Mouse (Mus musculus): ENCODE results near the gene B4galt5. TPM values are rescaled to one million over a fixed set of nuclear protein-coding genes. Genes with fewer than 3 reads are reported as not detected.
A peak's percentile ranks its signal among the peaks of the same experiment; 100 is the strongest.

B4galt5 gene
- polyA plus RNA-seq, 1 experiment from 2014 or later = 24.2 TPM

- H3K36me3 ChIP-seq (ENCODE audit: control insufficient read depth, insufficient read depth, low read length) = no peaks in the 10 kb centered on the region
- no peak for ATAC-seq (ENCODE audit: insufficient number of reproducible peaks, insufficient read depth, low FRiP score, low read depth)
- H3K4me2 ChIP-seq (ENCODE audit: low read length) = no peak overlapping the region
- H3K4me1 ChIP-seq (ENCODE audit: control insufficient read depth in 2 of 2, insufficient read depth in 2 of 2, low read length in 2 of 2) = peaks cover 22 to 56% of the 10 kb centered on the region in 2 experiments
- 78% methylated on average over 7 of the region's 7 CpGs for WGBS
- no peak overlapping the region for H3K9ac ChIP-seq (ENCODE audit: low read length)
- H3K9me3 ChIP-seq (ENCODE audit: control insufficient read depth, low read length) = no peaks in the 10 kb centered on the region
- H3K27me3 ChIP-seq (ENCODE audit: control insufficient read depth, insufficient read depth, low read length) = no peaks in the 10 kb centered on the region
- H3K4me3 ChIP-seq (ENCODE audit: control insufficient read depth in 1 of 2, insufficient read depth in 1 of 2, low read depth in 1 of 2, low read length in 2 of 2) = no peak overlapping the region
- no peak overlapping the region for H3K27ac ChIP-seq (replicated peaks in 1 of 2; ENCODE audit: control insufficient read depth in 1 of 2, insufficient read depth in 1 of 2, low read depth in 2 of 2, low read length in 2 of 2)
These were observed 16.5 kb downstream of the B4galt5 start for GRCm38 (mm10) chr2:167332336-167332987.

- H3K27me3 ChIP-seq (ENCODE audit: control insufficient read depth, insufficient read depth, low read length) = no peaks in the 10 kb centered on the region
- no peak overlapping the region for H3K4me2 ChIP-seq (ENCODE audit: low read length)
- H3K4me3 ChIP-seq (ENCODE audit: control insufficient read depth in 1 of 2, insufficient read depth in 1 of 2, low read depth in 1 of 2, low read length in 2 of 2) = no peak overlapping the region
- no peak overlapping the region for H3K9ac ChIP-seq (ENCODE audit: low read length)
- 0 out of 4 replicates have a peak overlapping the region, but pooled peaks of 1 of the 2 experiments have one; percentile 11 for H3K27ac ChIP-seq (replicated peaks in 1 of 2; ENCODE audit: control insufficient read depth in 1 of 2, insufficient read depth in 1 of 2, low read depth in 2 of 2, low read length in 2 of 2)
- H3K4me1 ChIP-seq (ENCODE audit: control insufficient read depth in 2 of 2, insufficient read depth in 2 of 2, low read length in 2 of 2) = peaks cover 16 to 46% of the 10 kb centered on the region in 2 experiments
- H3K9me3 ChIP-seq (ENCODE audit: control insufficient read depth, low read length) = no peaks in the 10 kb centered on the region
- ATAC-seq (ENCODE audit: insufficient number of reproducible peaks, insufficient read depth, low FRiP score, low read depth) = no peak
- no peaks in the 10 kb centered on the region for H3K36me3 ChIP-seq (ENCODE audit: control insufficient read depth, insufficient read depth, low read length)
- under 1% methylated on average over 5 of the region's 5 CpGs for WGBS
These were observed 17.5 kb downstream of the B4galt5 start for GRCm38 (mm10) chr2:167331432-167331921.

GRCm38 (mm10) chr2:167330581-167330980, 18.4 kb downstream of the B4galt5 start:
- no peak for ATAC-seq (ENCODE audit: insufficient number of reproducible peaks, insufficient read depth, low FRiP score, low read depth)
- WGBS = 88% methylated on average over 5 of the region's 5 CpGs
- Histone ChIP-seq H3K4me1 (ENCODE audit: control insufficient read depth in 2 of 2, insufficient read depth in 2 of 2, low read length in 2 of 2) (peaks cover 14 to 38% of the 10 kb centered on the region in 2 experiments), H3K9me3 (ENCODE audit: control insufficient read depth, low read length) (no peaks in the 10 kb centered on the region), H3K27ac (replicated peaks in 1 of 2; ENCODE audit: control insufficient read depth in 1 of 2, insufficient read depth in 1 of 2, low read depth in 2 of 2, low read length in 2 of 2) (no peak overlapping the region), H3K4me2 (ENCODE audit: low read length) (no peak overlapping the region), H3K36me3 (ENCODE audit: control insufficient read depth, insufficient read depth, low read length) (no peaks in the 10 kb centered on the region), H3K9ac (ENCODE audit: low read length) (no peak overlapping the region), H3K4me3 (ENCODE audit: control insufficient read depth in 1 of 2, insufficient read depth in 1 of 2, low read depth in 1 of 2, low read length in 2 of 2) (no peak overlapping the region), H3K27me3 (ENCODE audit: control insufficient read depth, insufficient read depth, low read length) (no peaks in the 10 kb centered on the region)

- WGBS = 86% methylated on average over 9 of the region's 9 CpGs
- Histone ChIP-seq H3K36me3 (ENCODE audit: control insufficient read depth, insufficient read depth, low read length) (no peaks in the 10 kb centered on the region), H3K4me2 (ENCODE audit: low read length) (no peak overlapping the region), H3K9me3 (ENCODE audit: control insufficient read depth, low read length) (no peaks in the 10 kb centered on the region), H3K27ac (replicated peaks in 1 of 2; ENCODE audit: control insufficient read depth in 1 of 2, insufficient read depth in 1 of 2, low read depth in 2 of 2, low read length in 2 of 2) (no peak overlapping the region), H3K4me1 (ENCODE audit: control insufficient read depth in 2 of 2, insufficient read depth in 2 of 2, low read length in 2 of 2) (peaks cover 9 to 34% of the 10 kb centered on the region in 2 experiments), H3K27me3 (ENCODE audit: control insufficient read depth, insufficient read depth, low read length) (no peaks in the 10 kb centered on the region), H3K9ac (ENCODE audit: low read length) (no peak overlapping the region), H3K4me3 (ENCODE audit: control insufficient read depth in 1 of 2, insufficient read depth in 1 of 2, low read depth in 1 of 2, low read length in 2 of 2) (no peak overlapping the region)
- ATAC-seq (ENCODE audit: insufficient number of reproducible peaks, insufficient read depth, low FRiP score, low read depth) = no peak
These were observed 19.3 kb downstream of the B4galt5 start for GRCm38 (mm10) chr2:167329478-167330262.

- H3K9me3 ChIP-seq (ENCODE audit: control insufficient read depth, low read length) = no peaks in the 10 kb centered on the region
- no peak overlapping the region for H3K4me3 ChIP-seq (ENCODE audit: control insufficient read depth in 1 of 2, insufficient read depth in 1 of 2, low read depth in 1 of 2, low read length in 2 of 2)
- peaks cover 12 to 40% of the 10 kb centered on the region in 2 experiments for H3K4me1 ChIP-seq (ENCODE audit: control insufficient read depth in 2 of 2, insufficient read depth in 2 of 2, low read length in 2 of 2)
- no peaks in the 10 kb centered on the region for H3K36me3 ChIP-seq (ENCODE audit: control insufficient read depth, insufficient read depth, low read length)
- H3K9ac ChIP-seq (ENCODE audit: low read length) = no peak overlapping the region
- 75% methylated on average over 6 of the region's 6 CpGs for WGBS
- H3K27me3 ChIP-seq (ENCODE audit: control insufficient read depth, insufficient read depth, low read length) = no peaks in the 10 kb centered on the region
- no peak overlapping the region for H3K4me2 ChIP-seq (ENCODE audit: low read length)
- H3K27ac ChIP-seq (replicated peaks in 1 of 2; ENCODE audit: control insufficient read depth in 1 of 2, insufficient read depth in 1 of 2, low read depth in 2 of 2, low read length in 2 of 2) = no peak overlapping the region
- ATAC-seq (ENCODE audit: insufficient number of reproducible peaks, insufficient read depth, low FRiP score, low read depth) = no peak
These were observed 20.6 kb downstream of the B4galt5 start for GRCm38 (mm10) chr2:167328340-167328739.

- WGBS = 74% methylated on average over 9 of the region's 9 CpGs
- ATAC-seq (ENCODE audit: insufficient number of reproducible peaks, insufficient read depth, low FRiP score, low read depth) = no peak
- peaks cover 12 to 36% of the 10 kb centered on the region in 2 experiments for H3K4me1 ChIP-seq (ENCODE audit: control insufficient read depth in 2 of 2, insufficient read depth in 2 of 2, low read length in 2 of 2)
These were observed 22.4 kb downstream of the B4galt5 start for GRCm38 (mm10) chr2:167326582-167326981.

GRCm38 (mm10) chr2:167324151-167324930, 24.6 kb downstream of the B4galt5 start:
- peaks cover 6 to 24% of the 10 kb centered on the region in 2 experiments for H3K4me1 ChIP-seq (ENCODE audit: control insufficient read depth in 2 of 2, insufficient read depth in 2 of 2, low read length in 2 of 2)
- H3K27me3 ChIP-seq (ENCODE audit: control insufficient read depth, insufficient read depth, low read length) = no peaks in the 10 kb centered on the region
- H3K9me3 ChIP-seq (ENCODE audit: control insufficient read depth, low read length) = no peaks in the 10 kb centered on the region
- WGBS = 78% methylated on average over 10 of the region's 10 CpGs
- H3K27ac ChIP-seq (replicated peaks in 1 of 2; ENCODE audit: control insufficient read depth in 1 of 2, insufficient read depth in 1 of 2, low read depth in 2 of 2, low read length in 2 of 2) = no peak overlapping the region
- ATAC-seq (ENCODE audit: insufficient number of reproducible peaks, insufficient read depth, low FRiP score, low read depth) = no peak
- no peaks in the 10 kb centered on the region for H3K36me3 ChIP-seq (ENCODE audit: control insufficient read depth, insufficient read depth, low read length)
- no peak overlapping the region; the same call in 1 of the 2 replicates for H3K9ac ChIP-seq (ENCODE audit: low read length)
- H3K4me3 ChIP-seq (ENCODE audit: control insufficient read depth in 1 of 2, insufficient read depth in 1 of 2, low read depth in 1 of 2, low read length in 2 of 2) = no peak overlapping the region
- H3K4me2 ChIP-seq (ENCODE audit: low read length) = no peak overlapping the region

More at GRCm38 (mm10) chr2:167326582-167326981, 22.4 kb downstream of the B4galt5 start:
- Histone ChIP-seq H3K4me2 (ENCODE audit: low read length) (no peak overlapping the region), H3K4me3 (ENCODE audit: control insufficient read depth in 1 of 2, insufficient read depth in 1 of 2, low read depth in 1 of 2, low read length in 2 of 2) (no peak overlapping the region), H3K27me3 (ENCODE audit: control insufficient read depth, insufficient read depth, low read length) (no peaks in the 10 kb centered on the region), H3K9ac (ENCODE audit: low read length) (no peak overlapping the region), H3K36me3 (ENCODE audit: control insufficient read depth, insufficient read depth, low read length) (no peaks in the 10 kb centered on the region), H3K9me3 (ENCODE audit: control insufficient read depth, low read length) (no peaks in the 10 kb centered on the region), H3K27ac (replicated peaks in 1 of 2; ENCODE audit: control insufficient read depth in 1 of 2, insufficient read depth in 1 of 2, low read depth in 2 of 2, low read length in 2 of 2) (no peak overlapping the region)
